Mouse (Mus musculus) kidney, adult 11 months (tissue): ENCODE results near the gene Mien1.

Experiments
- DNase-seq: peaks from one replicate; pipeline ENCODE4 v3.0.0; 2022

The Mien1 gene

GRCm38 (mm10) chr11:98459071-98459741 is 20.4 kb upstream of the Mien1 start:
- DNase-seq: no peak

- no peak for DNase-seq
Measured at GRCm38 (mm10) chr11:98458121-98458990, 19.6 kb upstream of the Mien1 start.

GRCm38 (mm10) chr11:98457367-98458120 is 18.8 kb upstream of the Mien1 start:
- DNase-seq: peak; percentile 87

- DNase-seq: no peak
Measured at GRCm38 (mm10) chr11:98456945-98457344, 18.2 kb upstream of the Mien1 start.

- no peak for DNase-seq
Measured at GRCm38 (mm10) chr11:98456545-98456944, 17.8 kb upstream of the Mien1 start.

GRCm38 (mm10) chr11:98455484-98455883 is 16.7 kb upstream of the Mien1 start:
- DNase-seq: no peak

GRCm38 (mm10) chr11:98449921-98450771 is 11.4 kb upstream of the Mien1 start:
- peak; percentile 82 for DNase-seq

GRCm38 (mm10) chr11:98449419-98449818 is 10.6 kb upstream of the Mien1 start:
- peak; percentile 47 for DNase-seq

GRCm38 (mm10) chr11:98448191-98448790 is 9.5 kb upstream of the Mien1 start:
- peak; percentile 84 for DNase-seq

GRCm38 (mm10) chr11:98447475-98447834 is 8.7 kb upstream of the Mien1 start:
- DNase-seq: no peak

- peak; percentile 93 for DNase-seq
Measured at GRCm38 (mm10) chr11:98446562-98447474, 8.0 kb upstream of the Mien1 start.

GRCm38 (mm10) chr11:98446213-98446561 is 7.4 kb upstream of the Mien1 start, which contains the start of gene Grb7:
Gene Grb7, plus strand, starts transcription at chr11:98446394.
- no peak for DNase-seq

GRCm38 (mm10) chr11:98445679-98446078 is 6.9 kb upstream of the Mien1 start:
- peak; percentile 82 for DNase-seq

- peak; percentile 48 for DNase-seq
Measured at GRCm38 (mm10) chr11:98445238-98445637, 6.4 kb upstream of the Mien1 start.

GRCm38 (mm10) chr11:98443688-98444087 is 4.9 kb upstream of the Mien1 start:
- DNase-seq: no peak

- DNase-seq: peak; percentile 47
Measured at GRCm38 (mm10) chr11:98437441-98437840, 1.4 kb downstream of the Mien1 start.

- no peak for DNase-seq
Measured at GRCm38 (mm10) chr11:98435723-98436122, 3.1 kb downstream of the Mien1 start.

- DNase-seq: no peak
Measured at GRCm38 (mm10) chr11:98431743-98432502, 6.9 kb downstream of the Mien1 start.

GRCm38 (mm10) chr11:98428436-98428835 is 10.4 kb downstream of the Mien1 start:
- no peak for DNase-seq

- peak; percentile 71 for DNase-seq
Measured at GRCm38 (mm10) chr11:98426592-98426991, 12.2 kb downstream of the Mien1 start.
